Mouse (Mus musculus): ENCODE results near the gene Prim2.

Gene Prim2

GRCm38 (mm10) chr1:33669708-33670141 lies at the start of gene Prim2:
Prim2 (minus strand) TSS chr1:33669795.
- no peak for DNase-seq (ENCODE audit: low spot score)

- DNase-seq (ENCODE audit: low spot score), result no peak
Measured at GRCm38 (mm10) chr1:33717636-33718035, 48.0 kb upstream of the Prim2 start.

- no peak for DNase-seq (ENCODE audit: low spot score)
Measured at GRCm38 (mm10) chr1:33714796-33715195, 45.2 kb upstream of the Prim2 start.

- DNase-seq (ENCODE audit: low spot score), result no peak
Measured at GRCm38 (mm10) chr1:33712026-33712425, 42.4 kb upstream of the Prim2 start.

GRCm38 (mm10) chr1:33709615-33710014 lies 40.0 kb upstream of the Prim2 start:
- DNase-seq (ENCODE audit: low spot score), result no peak

- no peak for DNase-seq (ENCODE audit: low spot score)
Measured at GRCm38 (mm10) chr1:33701244-33701643, 31.6 kb upstream of the Prim2 start.

- no peak for DNase-seq (ENCODE audit: low spot score)
Measured at GRCm38 (mm10) chr1:33696016-33696415, 26.4 kb upstream of the Prim2 start.

GRCm38 (mm10) chr1:33693893-33694292 lies 24.3 kb upstream of the Prim2 start:
- no peak for DNase-seq (ENCODE audit: low spot score)

GRCm38 (mm10) chr1:33690087-33690448 lies 20.5 kb upstream of the Prim2 start:
- DNase-seq (ENCODE audit: low spot score), result no peak

GRCm38 (mm10) chr1:33689446-33690086 lies 20.0 kb upstream of the Prim2 start:
- DNase-seq (ENCODE audit: low spot score), result no peak

- DNase-seq (ENCODE audit: low spot score), result no peak
Measured at GRCm38 (mm10) chr1:33688810-33689209, 19.2 kb upstream of the Prim2 start.

- DNase-seq (ENCODE audit: low spot score), result no peak
Measured at GRCm38 (mm10) chr1:33684459-33684858, 14.9 kb upstream of the Prim2 start.

GRCm38 (mm10) chr1:33680890-33681289 lies 11.3 kb upstream of the Prim2 start:
- no peak for DNase-seq (ENCODE audit: low spot score)

- DNase-seq (ENCODE audit: low spot score), result no peak
Measured at GRCm38 (mm10) chr1:33680435-33680834, 10.8 kb upstream of the Prim2 start.

- DNase-seq (ENCODE audit: low spot score), result no peak
Measured at GRCm38 (mm10) chr1:33673158-33673960, 3.8 kb upstream of the Prim2 start.

GRCm38 (mm10) chr1:33672514-33672913 lies 2.9 kb upstream of the Prim2 start:
- no peak for DNase-seq (ENCODE audit: low spot score)

GRCm38 (mm10) chr1:33672083-33672482 lies 2.5 kb upstream of the Prim2 start:
- no peak for DNase-seq (ENCODE audit: low spot score)

- DNase-seq (ENCODE audit: low spot score), result no peak
Measured at GRCm38 (mm10) chr1:33671441-33671840, 1.8 kb upstream of the Prim2 start.

- no peak for DNase-seq (ENCODE audit: low spot score)
Measured at GRCm38 (mm10) chr1:33670164-33670616, 595 bp upstream of the Prim2 start.

- no peak for DNase-seq (ENCODE audit: low spot score)
Measured at GRCm38 (mm10) chr1:33663605-33664117, 5.9 kb downstream of the Prim2 start.

- no peak for DNase-seq (ENCODE audit: low spot score)
Measured at GRCm38 (mm10) chr1:33663163-33663562, 6.4 kb downstream of the Prim2 start.

GRCm38 (mm10) chr1:33658302-33658701 lies 11.3 kb downstream of the Prim2 start:
- no peak for DNase-seq (ENCODE audit: low spot score)

GRCm38 (mm10) chr1:33657574-33658149 lies 11.9 kb downstream of the Prim2 start:
- DNase-seq (ENCODE audit: low spot score), result no peak
